Mouse (Mus musculus) bone marrow, adult 2 months (tissue): ENCODE data around the gene Agbl4. TPM values are rescaled to one million over a fixed set of nuclear protein-coding genes. Genes with fewer than 3 reads are reported as not detected.

Experiments
- H3K27ac ChIP-seq: fragments of 200-500 bp; 2 replicates; pipeline ENCODE4 v1.5.1; 2012; ENCODE audit warnings: low read depth, mild to moderate bottlenecking, control low read depth, inconsistent platforms, low read length; ENCODE audit not compliant: control insufficient read depth, poor library complexity, insufficient read depth
- H3K4me1 ChIP-seq: fragments of 200-500 bp; 2 replicates; pipeline ENCODE4 v1.6.1; 2011; ENCODE audit warnings: low read length; ENCODE audit not compliant: control insufficient read depth, insufficient read depth
- H3K4me3 ChIP-seq: fragments of 200-500 bp; replicated peaks from 2 replicates; pipeline ENCODE3; 2011; ENCODE audit warnings: mild to moderate bottlenecking, low read depth, low read length, control low read depth; ENCODE audit not compliant: control insufficient read depth
- CTCF ChIP-seq: fragments of 200-500 bp; IDR thresholded peaks from 2 replicates; pipeline ENCODE4 v1.5.1; 2011; ENCODE audit warnings: low read length, control low read depth; ENCODE audit not compliant: control insufficient read depth, insufficient read depth
- POLR2A ChIP-seq: fragments of 200-500 bp; IDR thresholded peaks from 2 replicates; pipeline ENCODE4 v1.6.1; 2011; ENCODE audit warnings: low read depth, mild to moderate bottlenecking, control low read depth, low read length, borderline replicate concordance; ENCODE audit not compliant: control insufficient read depth
- WGBS: fragments of 180-500 bp; shearing (Covaris S2); methylation state at CpG from one replicate; pipeline ENCODE4 v1.1.7; 2018; 5-methylcytosine and 5-hydroxymethylcytosine counted together
- polyA plus RNA-seq: library from polyadenylated mRNA; stranded (reverse); fragments of >200 nt; gene quantifications from 2 replicates; pipeline ENCODE4 v1.2.4, GENCODE M21; 2011; ENCODE audit warnings: low replicate concordance; ENCODE audit not compliant: missing spikeins, insufficient read depth, insufficient read length

Gene Agbl4
- polyA plus RNA-seq, 1 experiment, result not detected

DNA sequence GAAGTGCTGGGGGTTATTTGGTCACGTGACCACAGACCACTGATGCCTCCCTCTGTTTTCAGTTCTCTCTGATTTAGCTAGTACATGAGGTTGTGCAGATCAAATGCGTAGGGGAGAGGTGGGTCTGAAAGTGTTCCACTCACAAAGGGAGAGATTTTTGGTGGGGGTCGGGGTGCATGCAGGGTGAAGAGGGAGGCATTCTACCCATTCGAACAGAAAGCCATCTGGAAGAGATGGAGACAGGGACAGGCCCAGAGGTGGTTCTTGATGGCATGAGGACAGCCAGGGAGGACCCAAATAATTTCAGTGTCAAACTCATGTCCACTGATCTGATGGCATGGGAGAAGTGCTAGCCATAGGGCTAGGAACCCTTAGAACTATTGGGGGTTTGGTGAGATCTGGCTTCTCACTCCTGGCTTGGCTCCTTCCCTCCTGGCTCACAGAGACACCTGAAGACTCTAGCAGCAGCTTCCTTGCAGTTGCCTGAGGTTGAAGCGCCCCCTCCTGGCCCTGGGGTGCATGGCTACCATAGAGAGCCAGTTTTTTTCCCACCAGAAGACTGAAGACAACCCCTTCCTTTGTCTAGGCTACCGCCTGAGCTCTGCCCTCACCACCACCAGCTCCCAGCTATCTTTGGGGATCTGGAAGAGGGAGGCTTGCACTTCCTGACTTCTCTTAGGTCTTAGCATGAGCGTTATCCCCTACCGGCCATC, 1228.8 kb downstream of the Agbl4 start:
- Histone ChIP-seq H3K4me1 (no peaks in the 10 kb centered on the region), H3K4me3 (no peak overlapping the region), H3K27ac (no peak overlapping the region)
- TF ChIP-seq POLR2A, result no peak
- TF ChIP-seq CTCF, result peak; percentile 53
- 35% methylated on average over 8 of the region's 8 CpGs for WGBS

GRCm38 (mm10) chr4:111632615-111633014, 1235.2 kb downstream of the Agbl4 start:
- TF ChIP-seq POLR2A (no peak), CTCF (no peak)
- H3K4me1 ChIP-seq, result no peaks in the 10 kb centered on the region
- H3K27ac ChIP-seq, result no peak overlapping the region
- H3K4me3 ChIP-seq, result no peak overlapping the region
- 64% methylated on average over 1 of the region's 1 CpGs for WGBS

DNA sequence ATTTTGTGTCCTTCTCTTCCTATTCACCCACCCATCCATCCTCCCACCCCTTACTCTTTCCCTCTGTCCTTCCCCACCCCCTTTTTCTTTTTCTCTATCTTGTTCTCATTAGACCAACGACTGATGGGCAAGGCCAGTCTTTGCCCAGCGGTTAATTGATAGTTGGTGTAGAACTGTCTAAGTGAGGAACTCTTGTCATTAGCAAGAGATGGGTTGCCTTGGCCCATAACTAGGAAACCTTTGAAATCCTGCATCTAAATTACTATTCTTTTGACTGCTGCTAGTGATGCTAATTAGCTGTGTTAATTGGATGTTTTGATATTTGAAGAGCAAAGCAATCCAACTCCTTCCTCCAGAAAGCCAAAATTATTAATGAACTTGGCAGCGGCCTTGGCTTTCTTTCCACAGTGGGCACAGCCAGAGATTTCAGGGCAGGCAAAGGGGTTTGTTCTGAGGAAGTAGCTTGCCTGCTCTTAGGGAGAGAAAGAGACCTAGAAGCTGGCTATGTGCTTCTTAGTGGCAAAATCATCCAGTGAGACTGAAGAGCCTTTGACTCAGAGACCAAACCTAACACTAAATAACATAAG, 1238.2 kb downstream of the Agbl4 start:
- Histone ChIP-seq H3K4me3 (no peak overlapping the region), H3K27ac (no peak overlapping the region), H3K4me1 (no peaks in the 10 kb centered on the region; the same call in 1 of the 2 replicates)
- no peak for TF ChIP-seq POLR2A
- TF ChIP-seq CTCF, result no peak
- WGBS, result 84% methylated on average over 3 of the region's 3 CpGs

GRCm38 (mm10) chr4:111638948-111639708, 1241.7 kb downstream of the Agbl4 start:
- 81% methylated on average over 5 of the region's 5 CpGs for WGBS
- Histone ChIP-seq H3K4me3 (no peak overlapping the region), H3K27ac (no peak overlapping the region), H3K4me1 (no peaks in the 10 kb centered on the region; the same call in 1 of the 2 replicates)
- TF ChIP-seq CTCF (no peak), POLR2A (no peak)

DNA sequence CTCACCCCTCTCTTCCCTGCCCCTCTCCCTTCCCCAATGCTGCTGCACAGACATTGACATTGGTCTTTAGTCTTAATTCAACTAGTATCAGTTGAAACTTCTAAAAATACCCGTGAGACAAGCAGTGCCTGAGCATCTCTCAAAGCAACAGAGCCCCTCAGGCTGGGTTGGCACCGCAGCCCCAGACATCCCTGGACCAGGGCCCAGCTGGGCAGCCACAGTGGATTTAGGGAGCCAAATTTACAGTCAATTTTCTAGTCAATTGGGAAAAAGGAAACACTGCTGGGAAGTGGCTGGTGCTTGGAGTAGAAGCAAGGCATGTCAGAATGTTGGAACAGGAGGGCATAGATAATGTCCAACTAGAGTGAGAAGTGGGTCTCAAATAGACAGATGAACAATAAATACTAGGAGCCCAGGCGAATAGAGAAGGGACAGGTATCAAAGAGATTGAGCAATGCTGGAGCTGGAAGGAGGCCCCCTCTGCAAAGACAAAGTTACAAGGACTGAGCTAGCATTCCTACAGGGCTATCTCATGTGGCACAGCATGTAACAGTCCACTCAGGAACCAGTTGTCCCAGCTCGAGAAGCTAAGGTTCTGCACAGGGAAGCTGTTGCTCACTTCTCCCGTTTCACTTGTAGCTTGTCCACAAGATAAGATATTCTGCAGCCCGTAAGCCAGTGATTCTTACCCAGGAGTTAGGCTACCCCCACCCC, 1247.8 kb downstream of the Agbl4 start:
- H3K4me1 ChIP-seq, result no peaks in the 10 kb centered on the region
- TF ChIP-seq CTCF (no peak), POLR2A (no peak)
- H3K4me3 ChIP-seq, result no peak overlapping the region
- 55% methylated on average over 6 of the region's 6 CpGs for WGBS
- no peak overlapping the region for H3K27ac ChIP-seq

- no peak for TF ChIP-seq CTCF
- no peak for TF ChIP-seq POLR2A
- Histone ChIP-seq H3K4me3 (no peak overlapping the region), H3K27ac (no peak overlapping the region), H3K4me1 (no peaks in the 10 kb centered on the region)
- 58% methylated on average over 1 of the region's 1 CpGs for WGBS
Observed at GRCm38 (mm10) chr4:111645831-111646166, 1248.3 kb downstream of the Agbl4 start.

DNA sequence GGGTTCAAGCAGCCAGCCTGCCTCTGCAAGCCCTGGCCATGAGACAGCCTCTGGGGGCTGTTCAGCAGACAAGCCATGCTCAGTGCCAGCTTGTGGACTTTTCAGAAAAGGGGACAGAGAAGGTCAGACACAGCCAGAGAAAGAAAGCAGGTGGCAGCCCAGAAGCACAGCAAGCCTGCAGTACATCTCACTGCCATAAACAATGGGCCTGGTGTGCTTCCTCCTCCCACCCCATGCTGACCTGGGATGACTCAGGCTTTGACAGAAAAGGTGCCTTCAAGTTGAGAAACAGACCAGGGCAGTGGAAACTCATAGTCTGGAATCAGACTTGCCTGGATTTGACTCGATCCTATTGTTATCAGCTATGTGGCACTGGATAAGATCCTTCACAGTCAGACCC, 1256.0 kb downstream of the Agbl4 start:
- H3K4me1 ChIP-seq, result no peaks in the 10 kb centered on the region
- no peak overlapping the region for H3K27ac ChIP-seq

DNA sequence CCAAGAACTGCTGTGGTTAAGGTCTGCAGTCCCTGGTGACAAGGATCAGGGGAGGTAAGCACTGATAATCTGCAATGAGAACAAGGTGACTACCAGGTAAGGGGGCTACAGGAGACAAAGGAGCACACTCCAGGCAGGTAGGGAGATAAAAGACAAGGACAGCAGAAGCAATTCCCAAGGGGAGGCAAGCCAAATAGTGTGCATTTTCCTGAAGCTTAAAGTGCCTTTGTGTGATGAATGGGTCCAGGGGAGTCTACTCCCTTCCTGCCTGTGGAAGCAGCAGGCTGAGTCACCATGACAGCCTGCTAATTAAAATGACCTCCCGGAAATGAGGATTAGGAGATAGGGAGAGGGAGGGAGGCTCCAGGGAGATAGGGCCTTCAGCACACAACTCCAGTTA, 1266.3 kb downstream of the Agbl4 start:
- TF ChIP-seq CTCF, result no peak
- TF ChIP-seq POLR2A, result no peak
- Histone ChIP-seq H3K4me3 (no peak overlapping the region), H3K27ac (no peak overlapping the region), H3K4me1 (no peaks in the 10 kb centered on the region)
- 55% methylated on average over 1 of the region's 1 CpGs for WGBS

More for the DNA sequence above, 1256.0 kb downstream of the Agbl4 start:
- WGBS, result 63% methylated on average over 1 of the region's 1 CpGs
- TF ChIP-seq POLR2A, result no peak
- TF ChIP-seq CTCF, result no peak
- H3K4me3 ChIP-seq, result no peak overlapping the region
